Mouse (Mus musculus) liver, adult 2 months (tissue): ENCODE data around the gene Vps8. TPM values are rescaled to one million over a fixed set of nuclear protein-coding genes. Genes with fewer than 3 reads are reported as not detected.

ENCODE experiments used
- DNase-seq: peaks from one replicate; pipeline ENCODE4 v3.0.0-alpha.2; 2011; ENCODE audit warnings: low read depth, low spot score; ENCODE audit errors: extremely low read depth
- H3K27ac ChIP-seq: fragments of 200-500 bp; replicated peaks from 2 replicates; pipeline ENCODE4 v1.5.1; 2012; ENCODE audit warnings: low read depth, mild to moderate bottlenecking, control low read depth, inconsistent platforms, low read length; ENCODE audit not compliant: insufficient read depth
- H3K27me3 ChIP-seq: fragments of 200-500 bp; 2 replicates; pipeline ENCODE4 v1.6.1; 2012; ENCODE audit warnings: mild to moderate bottlenecking, moderate library complexity, low read length, inconsistent platforms; ENCODE audit not compliant: control insufficient read depth, insufficient read depth
- H3K36me3 ChIP-seq: fragments of 200-500 bp; 2 replicates; pipeline ENCODE4 v1.6.1; 2012; ENCODE audit warnings: low read length, inconsistent platforms; ENCODE audit not compliant: control insufficient read depth, insufficient read depth
- H3K4me1 ChIP-seq: fragments of 200-500 bp; 2 replicates; pipeline ENCODE4 v1.6.1; 2011; ENCODE audit warnings: low read length; ENCODE audit not compliant: control insufficient read depth, insufficient read depth
- H3K4me3 ChIP-seq: fragments of 200-500 bp; 2 replicates; pipeline ENCODE4 v1.5.1; 2011; ENCODE audit warnings: low read depth, mild to moderate bottlenecking, control low read depth, low read length, moderate library complexity; ENCODE audit not compliant: insufficient read depth
- H3K79me2 ChIP-seq: fragments of 200-500 bp; 2 replicates; pipeline ENCODE4 v1.6.1; 2012; ENCODE audit warnings: inconsistent platforms, mild to moderate bottlenecking, low read length, moderate library complexity; ENCODE audit not compliant: control insufficient read depth, insufficient read depth
- H3K9ac ChIP-seq: fragments of 200-500 bp; 2 replicates; pipeline ENCODE4 v1.6.1; 2012; ENCODE audit warnings: low read depth, mild to moderate bottlenecking, control low read depth, inconsistent platforms, low read length
- CTCF ChIP-seq: fragments of 200-500 bp; IDR thresholded peaks from 2 replicates; pipeline ENCODE4 v1.5.1; 2011; ENCODE audit warnings: low read depth, low read length, control low read depth
- POLR2A ChIP-seq: fragments of 200-500 bp; IDR thresholded peaks from 2 replicates; pipeline ENCODE4 v1.6.1; 2011; ENCODE audit warnings: low read length, control low read depth; ENCODE audit not compliant: insufficient read depth; ENCODE audit errors: extremely low read depth
- WGBS: fragments of 180-500 bp; shearing (Covaris S2); methylation state at CpG from one replicate; pipeline ENCODE4 v1.1.7; 2018; 5-methylcytosine and 5-hydroxymethylcytosine counted together
- polyA plus RNA-seq: library from polyadenylated mRNA; depleted of rRNA; stranded (reverse); fragments of >200 nt; gene quantifications from 2 replicates; pipeline ENCODE4 v1.2.3, GENCODE M21; 2012
- total RNA-seq: library from RNA; depleted of rRNA; stranded (reverse); fragments of >200 nt; gene quantifications from 2 replicates; pipeline ENCODE4 v1.2.3, GENCODE M21; 2014

Gene Vps8
- total and polyA plus RNA-seq, 2 experiments: 5.4 to 6.8 TPM

DNA sequence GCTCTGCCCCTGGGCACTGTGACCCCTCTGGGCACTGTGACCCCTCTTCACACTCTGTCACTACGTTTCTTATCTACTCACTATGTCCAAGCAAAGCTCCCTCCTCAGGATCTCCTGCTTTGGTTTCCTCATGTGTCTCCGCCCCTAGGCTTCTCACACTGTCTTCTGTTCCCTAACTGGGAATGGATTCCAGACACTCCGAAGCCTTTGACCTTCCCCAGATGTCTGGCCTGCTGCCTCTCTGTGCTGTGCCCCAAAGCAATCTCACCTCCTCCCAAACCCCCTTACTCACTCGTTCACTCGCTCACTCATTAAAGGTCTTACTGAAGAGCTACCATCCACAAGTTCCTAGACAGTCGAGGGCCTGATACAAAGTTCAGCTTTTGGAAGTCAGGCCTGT lies 16.8 kb upstream of the Vps8 start:
- Histone ChIP-seq H3K79me2 (no peaks in the 10 kb centered on the region), H3K36me3 (no peaks in the 10 kb centered on the region), H3K9ac (no peak overlapping the region), H3K27ac (no peak overlapping the region), H3K27me3 (no peaks in the 10 kb centered on the region), H3K4me1 (no peaks in the 10 kb centered on the region), H3K4me3 (no peak overlapping the region)
- TF ChIP-seq POLR2A: no peak
- TF ChIP-seq CTCF: no peak
- WGBS: 81% methylated on average over 6 of the region's 6 CpGs
- no peak for DNase-seq

GRCm38 (mm10) chr16:21411779-21412178 lies 11.1 kb upstream of the Vps8 start:
- Histone ChIP-seq H3K9ac (no peak overlapping the region), H3K27ac (no peak overlapping the region)
- TF ChIP-seq CTCF: no peak
- no peak for TF ChIP-seq POLR2A

GRCm38 (mm10) chr16:21412593-21413047 lies 10.3 kb upstream of the Vps8 start:
- 25% methylated on average over 8 of the region's 8 CpGs for WGBS
- no peak overlapping the region for H3K27ac ChIP-seq
- TF ChIP-seq CTCF: peak; percentile 96
- TF ChIP-seq POLR2A: no peak
- H3K4me3 ChIP-seq: no peak overlapping the region
- DNase-seq: peak; percentile 64
- H3K36me3 ChIP-seq: no peaks in the 10 kb centered on the region
- no peaks in the 10 kb centered on the region for H3K4me1 ChIP-seq
- no peaks in the 10 kb centered on the region for H3K27me3 ChIP-seq
- H3K9ac ChIP-seq: no peak overlapping the region
- no peaks in the 10 kb centered on the region for H3K79me2 ChIP-seq

More at GRCm38 (mm10) chr16:21411779-21412178, 11.1 kb upstream of the Vps8 start:
- Histone ChIP-seq H3K79me2 (no peaks in the 10 kb centered on the region), H3K27me3 (no peaks in the 10 kb centered on the region), H3K36me3 (no peaks in the 10 kb centered on the region), H3K4me3 (no peak overlapping the region), H3K4me1 (no peaks in the 10 kb centered on the region)
- peak; percentile 20 for DNase-seq

DNA sequence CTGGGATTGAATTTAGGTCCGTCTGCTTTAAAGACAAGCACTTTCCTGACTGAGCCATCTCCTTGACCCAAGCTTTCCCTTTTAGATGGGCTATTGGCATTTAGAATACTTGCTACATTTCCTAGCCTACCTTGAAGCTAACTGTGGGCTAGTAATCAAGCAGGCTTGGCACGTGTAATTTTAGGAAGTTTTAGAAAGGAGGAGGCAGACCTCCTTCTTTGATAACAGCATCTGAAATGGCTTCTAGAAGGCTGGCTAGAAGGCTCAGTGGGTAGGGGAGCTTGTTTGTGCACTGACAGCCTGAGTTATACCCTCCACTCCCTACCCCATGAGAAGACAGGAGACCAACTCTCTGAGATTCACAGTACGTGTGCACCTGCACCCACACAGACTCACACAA lies 9.1 kb upstream of the Vps8 start:
- H3K27me3 ChIP-seq: no peaks in the 10 kb centered on the region
- DNase-seq: no peak
- no peaks in the 10 kb centered on the region for H3K79me2 ChIP-seq
- TF ChIP-seq POLR2A (no peak), CTCF (no peak)
- H3K4me1 ChIP-seq: no peaks in the 10 kb centered on the region
- no peak overlapping the region for H3K4me3 ChIP-seq
- WGBS: 69% methylated on average over 3 of the region's 3 CpGs
- H3K9ac ChIP-seq: no peak overlapping the region
- no peaks in the 10 kb centered on the region for H3K36me3 ChIP-seq
- no peak overlapping the region for H3K27ac ChIP-seq

DNA sequence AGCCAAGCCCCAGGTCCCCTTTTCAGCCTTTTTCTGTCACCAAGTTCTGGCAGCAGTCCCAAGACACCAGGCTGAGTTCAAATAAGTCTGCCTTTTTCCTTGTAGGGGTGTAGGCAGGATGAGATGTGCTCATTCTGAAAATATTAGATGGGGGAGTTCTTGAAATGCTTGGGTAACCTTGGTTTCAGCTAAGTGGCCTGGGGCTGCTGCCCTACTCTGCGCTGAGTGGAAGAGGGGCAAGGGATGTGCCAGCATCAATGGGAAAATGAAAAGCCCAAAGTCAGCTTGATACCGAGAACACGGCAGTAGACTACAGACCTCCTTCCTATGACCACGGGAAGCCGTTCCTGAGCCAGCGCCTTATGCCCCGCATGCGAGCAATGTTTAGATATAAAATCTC lies 7.8 kb upstream of the Vps8 start:
- Histone ChIP-seq H3K4me3 (no peak overlapping the region), H3K27ac (no peak overlapping the region), H3K9ac (no peak overlapping the region), H3K4me1 (no peaks in the 10 kb centered on the region), H3K36me3 (no peaks in the 10 kb centered on the region), H3K79me2 (no peaks in the 10 kb centered on the region), H3K27me3 (no peaks in the 10 kb centered on the region)
- DNase-seq: no peak
- WGBS: 96% methylated on average over 8 of the region's 8 CpGs
- TF ChIP-seq POLR2A: no peak
- TF ChIP-seq CTCF: no peak

DNA sequence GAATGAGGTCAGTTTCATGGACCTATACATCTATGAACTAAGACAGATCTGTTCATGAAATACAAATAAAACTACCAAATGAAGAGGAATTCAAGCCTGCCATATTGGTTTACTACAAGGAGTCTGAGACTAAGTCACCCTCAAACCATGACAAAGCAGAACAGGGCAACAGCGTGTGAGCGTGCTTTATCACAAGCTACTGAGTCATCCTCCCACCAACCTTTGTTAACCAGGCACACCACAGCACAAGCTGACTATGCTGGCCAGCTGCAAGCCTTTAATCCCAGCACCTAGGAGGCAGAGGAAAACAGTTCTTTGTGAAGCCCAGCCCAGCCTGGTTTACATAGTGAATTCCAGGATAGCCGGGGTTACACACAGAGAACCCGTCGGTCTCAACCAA lies 4.9 kb upstream of the Vps8 start:
- 61% methylated on average over 5 of the region's 5 CpGs for WGBS
- TF ChIP-seq CTCF (no peak), POLR2A (no peak)
- Histone ChIP-seq H3K27ac (no peak overlapping the region), H3K36me3 (no peaks in the 10 kb centered on the region), H3K27me3 (no peaks in the 10 kb centered on the region), H3K9ac (no peak overlapping the region), H3K4me1 (no peaks in the 10 kb centered on the region), H3K4me3 (no peak overlapping the region), H3K79me2 (no peaks in the 10 kb centered on the region)
- no peak for DNase-seq
